Mouse (Mus musculus): ENCODE results near the gene Cd79a.

DNA sequence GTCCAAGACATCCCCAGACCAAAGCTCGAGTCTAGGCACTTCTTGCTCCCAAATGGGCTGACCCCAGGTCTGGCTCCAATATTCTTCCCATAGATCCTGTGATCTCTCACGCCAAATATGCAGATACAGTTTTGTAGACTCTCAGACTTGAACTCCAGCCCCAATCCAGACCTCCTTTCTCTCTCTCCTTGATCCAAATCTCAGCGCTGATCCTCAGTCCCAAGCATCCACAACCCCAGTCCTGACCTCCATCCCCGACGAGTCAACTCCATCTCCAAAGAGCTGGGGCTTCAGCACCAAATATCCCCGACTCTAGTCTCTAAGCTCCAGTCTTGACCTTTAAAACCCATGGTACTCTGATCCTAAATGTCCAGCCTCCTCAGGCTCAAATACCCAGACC is 46.5 kb downstream of the Cd79a start:
- TF ChIP-seq CTCF (IDR thresholded peaks at IDR 0.05; ENCODE audit: low read depth) (no peak), EP300 (IDR thresholded peaks at IDR 0.05; ENCODE audit: low read depth) (no peak)
